Mouse (Mus musculus) regulatory T cell (primary cell): ENCODE measurements around the gene Mzt1.

Experiments
- in situ Hi-C: fragments of 300-600 bp; cut with MboI, MseI; formaldehyde crosslinking; loops from one replicate; pipeline ENCODE4 v1.15.1; 2025; ENCODE audit warnings: high pct_unique_total_duplicates

Mzt1 gene

DNA sequence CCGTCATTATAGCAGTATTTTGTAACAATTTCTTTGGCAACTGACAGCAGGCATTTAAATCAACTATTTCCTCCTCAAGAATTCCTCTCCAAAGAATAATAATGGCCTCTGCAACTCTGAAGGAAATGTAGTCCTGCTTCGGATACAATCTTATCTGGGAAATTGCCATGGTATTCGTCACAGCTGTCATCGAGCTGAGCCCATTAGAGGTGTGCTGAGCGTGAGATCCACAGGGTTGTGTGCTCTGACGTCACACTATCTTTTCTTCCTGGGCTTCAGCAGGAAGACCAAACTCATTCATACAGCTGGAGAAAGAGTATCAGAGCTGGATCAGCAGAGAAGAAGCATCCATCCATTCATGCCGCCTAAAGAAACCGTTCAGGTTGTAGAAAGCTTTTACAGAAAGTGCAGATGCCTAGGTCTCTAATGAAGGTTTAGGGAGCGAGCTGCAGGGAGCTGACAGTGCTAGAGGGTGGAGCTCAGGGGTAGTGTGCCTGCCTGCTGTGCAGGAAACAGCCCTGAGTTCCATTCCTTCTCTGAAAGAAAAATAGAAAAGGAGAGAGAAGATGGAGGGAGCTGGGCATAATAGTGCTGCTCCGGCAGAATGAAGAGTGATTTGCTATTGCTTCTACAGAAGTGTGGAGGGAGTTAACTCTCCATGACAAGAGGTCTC, 26.7 kb downstream of the Mzt1 start:
- in situ Hi-C loops: no loop called here

DNA sequence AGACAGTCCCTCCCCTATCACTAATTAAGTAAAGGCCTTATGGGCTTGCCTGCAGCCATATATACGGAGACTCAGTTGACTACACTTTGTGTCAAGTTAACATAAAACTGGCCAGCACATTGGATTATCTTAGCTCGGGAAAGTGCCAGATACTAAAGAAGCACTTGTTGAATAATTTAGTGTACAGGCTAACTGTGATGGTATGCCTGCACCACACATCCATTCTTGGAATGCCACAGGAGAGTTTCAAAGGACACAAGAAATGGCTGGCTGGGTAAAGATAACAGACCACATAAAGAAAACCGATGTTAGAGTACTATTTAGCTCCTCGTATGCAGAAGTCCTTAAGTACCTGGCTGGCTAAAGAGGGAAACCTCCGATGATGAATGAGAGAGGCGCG, 27.2 kb downstream of the Mzt1 start:
- in situ Hi-C loops: no loop called here

GRCm38 (mm10) chr14:99010920-99011313, 35.0 kb downstream of the Mzt1 start:
- in situ Hi-C loops: no loop called here

- in situ Hi-C loops: no loop called here
These were observed 35.6 kb downstream of the Mzt1 start for GRCm38 (mm10) chr14:99010224-99010919.

DNA sequence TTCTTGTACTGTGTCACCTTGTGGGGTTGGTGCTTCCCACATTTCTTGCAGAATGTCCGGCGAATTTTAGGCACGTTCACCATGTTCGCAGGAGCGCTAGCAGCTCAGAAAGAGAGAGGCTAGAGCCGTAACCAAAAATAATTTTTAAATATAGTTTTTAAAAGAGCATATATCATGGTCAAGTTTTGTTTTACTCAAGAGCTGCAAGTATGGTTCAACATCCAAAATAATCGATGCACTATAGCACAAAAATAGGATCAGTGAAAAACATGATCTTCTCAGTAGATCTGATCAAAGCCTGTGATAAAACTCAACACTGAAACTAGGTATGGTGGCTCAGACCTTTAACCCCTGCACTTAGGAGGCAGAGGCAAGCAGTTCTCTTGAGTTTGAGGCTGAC, 51.7 kb downstream of the Mzt1 start, which contains the start of gene Rpl36a-ps1:
TSS of gene Rpl36a-ps1 (minus strand) at position 101 of the 400 bp plus-strand sequence.
- in situ Hi-C loops: no loop called here

GRCm38 (mm10) chr14:98992482-98992881, 53.5 kb downstream of the Mzt1 start:
- in situ Hi-C loops: no loop called here

GRCm38 (mm10) chr14:98990636-98991035, 55.3 kb downstream of the Mzt1 start:
- in situ Hi-C loops: no loop called here

GRCm38 (mm10) chr14:98989818-98990217, 56.1 kb downstream of the Mzt1 start:
- in situ Hi-C loops: no loop called here
